Mouse (Mus musculus) fibroblast of lung, adult 2 months (primary cell): ENCODE measurements at regions not wholly inside any gene's neighbourhood (a gene's known extent, or its start where the extent isn't known, plus 50 kb on each side); places are given as distances from the start of the nearest gene placed in this dataset.

ENCODE experiments used
- DNase-seq: peaks from one replicate; pipeline ENCODE4 v3.0.0-alpha.2; 2011; ENCODE audit warnings: low read depth

DNA sequence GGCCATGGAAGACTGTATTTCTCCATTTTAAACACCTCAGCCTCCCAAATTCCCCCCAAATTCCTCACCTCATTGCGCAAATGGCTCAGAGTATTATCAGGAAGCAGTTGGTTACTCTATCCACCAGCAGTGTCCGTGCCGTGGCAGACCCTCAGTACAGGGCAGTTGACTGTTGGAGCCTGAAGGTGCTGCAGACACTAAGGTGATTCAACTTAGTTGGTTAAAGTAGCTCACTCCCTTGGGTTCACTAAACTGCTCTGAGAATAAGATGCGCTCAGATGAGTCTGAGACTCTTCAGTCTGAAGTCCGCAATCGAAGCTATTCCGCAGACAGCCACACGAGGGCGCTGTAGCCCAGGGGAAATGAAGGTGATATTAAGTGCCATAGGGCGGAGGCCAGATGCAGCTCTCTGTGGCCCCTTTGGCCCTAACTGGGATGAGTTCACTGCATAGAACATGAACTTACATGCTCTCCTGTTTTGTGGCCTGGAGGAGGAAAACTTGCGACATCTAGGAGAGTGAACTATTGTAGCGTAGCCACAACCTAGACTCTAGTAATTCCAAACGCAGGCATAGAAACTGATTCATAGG, 62.9 kb downstream of the Amer3 start:
- peak; percentile 14 for DNase-seq

DNA sequence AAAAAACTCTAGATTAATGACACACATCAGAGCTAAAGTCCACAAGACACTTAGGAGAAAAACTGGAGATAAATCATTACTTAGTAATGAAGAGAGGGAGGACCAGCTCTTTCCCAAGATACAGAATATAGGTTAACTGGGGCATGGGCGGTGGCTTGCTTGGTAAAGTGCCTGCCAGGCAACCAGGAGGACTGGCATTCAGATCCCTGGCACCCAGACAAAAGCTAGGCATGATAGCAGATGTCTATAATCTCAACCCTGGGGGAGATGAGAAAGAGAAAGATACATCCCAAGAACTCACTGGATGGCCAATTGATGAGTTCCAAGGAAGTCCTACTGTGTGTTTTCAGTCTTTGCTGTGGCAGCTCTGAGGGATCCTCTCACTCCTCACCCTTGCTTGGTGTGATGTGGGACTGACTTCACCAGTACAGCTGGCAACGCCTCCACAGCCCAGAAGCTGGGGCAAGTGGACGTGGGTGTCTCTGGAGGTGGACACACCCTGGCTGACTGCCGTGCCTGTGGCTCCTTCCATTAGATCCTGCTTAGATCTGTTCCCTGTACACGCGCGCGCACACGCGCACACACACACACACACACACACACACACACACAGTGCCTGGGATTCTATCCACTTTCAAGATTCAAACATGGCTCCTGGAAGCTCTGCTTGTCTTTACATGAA, 74.6 kb downstream of the Amer3 start:
- no peak for DNase-seq

DNA sequence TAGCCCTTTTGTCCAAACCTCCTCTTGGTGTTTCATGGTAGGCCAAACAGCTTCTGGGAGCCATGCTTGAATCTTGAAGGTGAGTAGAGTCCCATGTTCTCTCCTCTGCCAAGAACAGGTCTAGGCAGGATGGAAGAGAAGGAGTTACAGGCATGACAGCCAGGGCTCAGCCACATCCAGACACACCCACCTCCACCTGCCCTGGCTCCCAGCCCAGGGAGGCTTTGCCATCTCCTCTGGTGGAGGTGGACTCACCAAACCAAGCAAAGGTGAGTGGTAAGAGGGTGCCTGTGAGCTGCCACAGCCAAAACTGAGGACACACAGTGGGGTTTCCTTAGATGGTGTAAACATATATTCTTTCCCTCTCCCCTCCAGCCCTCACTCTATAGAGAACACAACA, 78.0 kb downstream of the Amer3 start:
- DNase-seq, result no peak

DNA sequence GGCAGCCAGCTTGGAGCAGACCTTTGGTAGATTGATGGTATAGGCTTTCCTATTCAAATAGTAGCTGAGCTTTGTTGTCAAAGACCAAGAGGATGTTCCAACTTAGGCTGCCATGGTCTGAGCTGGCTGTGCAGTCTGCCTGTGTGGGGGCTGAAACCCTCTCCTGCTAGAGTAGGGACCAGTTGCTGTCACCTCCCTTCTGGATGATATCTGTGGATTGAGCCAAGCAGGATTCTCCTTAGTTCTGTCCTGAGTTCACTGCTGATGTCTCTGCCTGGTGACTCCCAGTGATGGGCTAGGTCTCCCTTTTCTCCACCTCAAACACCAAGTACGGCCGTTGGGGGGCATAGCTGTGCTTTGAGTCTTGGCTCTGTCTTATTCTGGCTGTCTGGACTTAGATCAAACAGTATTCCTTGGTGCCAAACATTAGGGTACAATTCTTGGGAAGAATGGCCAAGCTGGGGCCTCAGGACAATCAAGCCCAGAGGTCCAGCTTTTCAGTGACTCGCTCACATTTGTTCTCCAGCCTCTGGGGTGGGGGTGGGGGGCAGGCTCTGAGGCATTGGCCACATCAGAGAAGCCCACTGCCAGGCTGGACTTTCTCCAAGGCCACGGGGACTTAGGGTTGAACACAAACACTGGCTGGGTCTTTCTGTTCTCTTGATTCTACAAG, 84.6 kb downstream of the Amer3 start:
- DNase-seq, result no peak

DNA sequence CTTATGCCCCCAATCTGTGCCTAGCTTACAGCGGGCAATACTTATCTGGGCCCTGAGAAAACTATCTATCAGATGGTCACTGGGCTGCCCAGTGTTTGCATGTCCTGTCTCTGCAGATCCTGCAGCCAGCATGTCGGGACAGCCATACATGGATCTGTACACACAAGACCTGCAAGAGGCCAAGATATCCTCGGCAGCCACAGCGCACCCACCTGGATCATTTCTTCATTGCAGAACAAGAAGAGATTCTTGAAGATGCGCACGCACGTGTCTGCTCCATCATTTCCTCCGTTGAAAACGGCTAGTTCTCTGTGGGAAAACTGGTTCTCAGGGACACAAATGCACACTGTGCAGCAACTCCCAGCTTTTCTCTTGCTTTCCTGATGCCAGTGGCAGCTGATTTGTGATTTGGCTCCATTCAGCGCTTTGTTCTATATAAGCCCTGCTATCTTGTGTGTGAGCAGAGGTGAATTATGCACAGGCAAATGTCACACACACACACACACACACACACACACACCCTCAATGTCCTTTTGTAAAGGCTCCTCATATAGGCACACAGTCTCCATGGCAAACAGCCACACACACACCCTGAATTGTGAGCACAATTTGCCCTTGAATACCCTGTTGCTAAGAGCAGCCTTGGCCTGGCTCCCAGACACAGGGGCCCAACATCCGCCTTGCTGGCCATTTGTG, 85.5 kb downstream of the Amer3 start:
- no peak for DNase-seq

DNA sequence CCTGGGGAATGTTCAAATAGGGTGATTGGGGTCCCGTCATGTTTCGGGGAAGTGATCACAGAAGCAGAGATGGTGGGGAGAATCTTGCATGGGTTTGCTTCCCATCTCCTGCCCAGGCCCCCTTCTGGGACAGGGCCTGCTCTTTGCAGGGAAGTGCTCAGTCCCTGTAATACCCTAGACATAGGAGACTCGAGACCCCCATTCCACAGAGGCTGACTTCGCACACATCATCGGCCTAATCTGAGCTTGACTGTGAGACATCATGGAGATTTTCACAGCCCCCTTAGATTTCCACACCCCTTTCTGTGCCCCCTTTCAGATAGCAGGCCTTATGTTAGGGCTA, 86.0 kb downstream of the Amer3 start:
- DNase-seq, result no peak

DNA sequence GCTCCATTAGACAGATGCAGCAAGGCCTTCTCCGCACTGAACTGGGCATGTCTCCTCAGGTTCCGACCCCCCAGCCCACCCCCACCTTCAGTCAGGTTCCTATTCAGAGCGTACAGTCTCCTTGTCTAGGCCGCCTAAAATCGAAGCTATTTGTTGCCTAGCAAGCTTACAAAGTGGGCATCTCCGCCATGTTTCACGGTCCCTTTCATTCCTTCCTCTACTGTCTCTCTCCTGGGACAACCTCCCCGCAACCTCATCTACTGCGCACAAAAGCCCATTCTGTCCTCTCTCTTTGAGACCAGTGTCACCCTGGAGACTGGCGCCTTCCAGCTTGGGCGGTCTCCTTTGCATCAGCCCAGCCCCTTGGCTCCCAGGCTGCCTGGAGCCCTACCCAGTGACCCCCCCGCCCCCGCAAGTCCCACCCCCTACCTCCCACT, 86.8 kb downstream of the Amer3 start:
- no peak for DNase-seq

DNA sequence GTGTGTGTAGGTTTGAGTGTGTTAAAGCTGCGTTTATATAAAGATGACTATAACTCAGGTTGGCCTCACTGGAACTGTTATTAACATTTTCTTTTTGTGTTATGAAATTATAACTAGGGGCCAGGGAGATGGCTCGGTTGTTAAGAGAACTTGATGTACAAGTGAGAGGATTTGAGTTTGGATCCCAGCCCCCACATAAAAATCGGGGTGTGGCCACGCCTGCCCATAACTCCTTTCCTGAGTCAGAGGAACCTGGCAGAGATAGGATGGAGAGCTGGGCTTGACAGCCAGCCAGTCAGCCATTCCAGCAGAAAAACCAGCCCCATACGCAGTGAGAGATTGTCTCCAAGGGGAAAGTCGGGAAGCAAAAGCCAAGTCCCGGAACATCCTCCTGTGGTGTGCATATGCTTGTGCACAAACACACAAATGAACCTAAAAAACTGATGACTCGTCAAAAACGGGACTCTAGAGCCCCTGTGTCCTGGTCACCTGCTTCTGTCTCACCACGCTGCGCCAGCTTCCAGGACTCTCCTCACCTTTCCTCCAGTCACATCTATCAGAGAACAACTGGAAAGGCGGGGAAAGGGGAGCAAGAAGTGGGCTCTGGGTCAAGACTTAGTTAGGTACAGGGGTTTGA, 97.8 kb downstream of the Amer3 start:
- no peak for DNase-seq

DNA sequence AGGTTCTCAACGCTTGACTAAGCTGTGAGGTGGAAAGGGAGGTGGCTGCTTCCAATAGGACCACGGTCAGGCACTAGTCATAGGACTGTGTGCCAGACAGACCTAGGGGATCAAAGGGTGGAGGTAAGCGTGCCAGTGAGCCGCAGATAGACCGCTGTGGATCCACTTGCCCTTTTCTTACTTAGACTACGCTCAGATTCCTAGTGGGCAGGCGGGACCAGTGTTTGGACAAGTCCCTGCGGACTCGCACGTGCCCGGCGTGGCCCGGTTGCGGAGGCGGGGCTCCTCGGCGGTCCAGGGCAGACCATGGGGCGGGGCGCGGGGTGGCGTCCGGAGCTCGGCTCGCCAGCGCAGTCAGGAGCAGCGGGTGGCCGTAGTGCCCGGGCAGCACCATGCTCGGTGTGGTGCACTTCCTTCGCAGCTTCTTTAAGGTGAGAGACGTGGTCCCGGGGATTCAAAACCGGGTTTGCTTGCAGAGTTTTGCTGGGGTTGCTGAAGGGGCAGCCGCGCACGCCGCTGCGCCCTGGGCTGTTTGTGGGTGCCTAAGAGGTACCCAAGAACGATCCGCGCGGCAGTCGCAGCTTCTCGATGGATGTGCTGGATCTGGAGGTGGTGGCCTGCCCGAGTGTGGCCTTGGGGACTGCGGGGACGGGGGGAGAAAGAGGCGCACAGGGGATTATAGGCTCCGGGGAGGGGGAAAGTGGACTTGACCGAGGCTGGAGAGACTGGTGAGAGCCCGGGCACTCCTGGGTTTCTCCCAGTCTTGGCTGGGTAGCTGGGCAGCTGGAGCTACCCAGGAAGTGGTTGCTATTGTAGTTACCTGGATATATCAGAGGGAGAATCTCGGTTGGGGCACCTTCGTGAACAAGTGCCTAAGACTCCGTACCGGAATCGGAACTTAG, 98.6 kb downstream of the Amer3 start:
- no peak for DNase-seq

DNA sequence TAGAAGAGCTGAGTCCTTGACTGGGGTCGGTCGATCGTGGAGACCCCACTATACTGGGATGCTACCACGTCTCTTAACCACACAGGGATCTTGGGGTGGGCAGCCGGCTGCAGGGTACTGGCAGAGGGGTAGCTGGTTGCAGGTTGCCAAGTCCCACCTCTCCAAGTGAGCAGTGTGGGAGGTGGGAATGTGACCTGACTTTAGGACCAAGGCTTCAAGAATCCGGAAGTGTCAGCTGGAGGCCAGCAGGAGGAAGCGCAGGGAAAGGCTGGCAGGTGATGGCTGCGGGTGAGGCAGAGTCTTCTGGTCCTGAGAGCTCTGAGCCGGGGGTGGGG, 99.2 kb downstream of the Amer3 start:
- DNase-seq, result no peak

DNA sequence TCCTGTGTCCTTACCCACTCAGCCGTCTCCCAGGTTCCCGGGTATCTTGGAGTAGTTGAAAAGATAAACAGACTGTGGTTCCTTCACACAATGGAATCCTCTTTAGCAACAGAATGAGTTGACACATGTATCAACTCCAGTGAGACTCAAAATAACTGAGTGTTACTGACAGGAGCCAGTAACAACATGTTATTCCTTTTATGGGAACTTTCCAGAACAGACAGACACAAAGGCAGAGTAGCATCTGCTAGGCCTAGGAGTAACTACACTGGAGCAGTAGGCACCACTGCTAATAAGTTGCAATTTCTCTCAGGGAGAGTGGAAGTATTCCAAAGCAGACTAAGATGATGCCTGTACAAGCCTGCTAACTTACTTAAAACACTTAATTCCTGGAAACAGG, 107.1 kb downstream of the Amer3 start:
- DNase-seq, result no peak

DNA sequence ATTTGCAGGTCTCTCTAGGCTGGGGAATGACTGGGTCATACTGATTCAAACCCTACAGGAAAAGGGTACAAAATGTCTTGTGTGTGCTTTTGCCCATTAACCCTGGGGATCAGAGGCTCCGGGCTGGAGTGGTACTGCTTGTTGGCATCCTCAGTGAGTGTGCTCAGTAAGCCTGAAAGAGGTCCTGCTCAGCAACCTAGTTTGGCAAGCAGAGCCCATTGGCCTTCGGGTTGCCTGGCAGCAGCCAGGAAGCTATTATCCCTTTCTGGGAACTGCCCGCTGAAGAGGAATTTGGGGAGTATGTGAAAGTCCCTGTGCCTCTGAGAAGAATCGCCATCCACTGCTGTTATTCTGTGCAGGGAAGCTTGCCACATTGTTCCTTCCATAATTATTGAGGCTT, 117.1 kb downstream of the Amer3 start:
- DNase-seq, result no peak

DNA sequence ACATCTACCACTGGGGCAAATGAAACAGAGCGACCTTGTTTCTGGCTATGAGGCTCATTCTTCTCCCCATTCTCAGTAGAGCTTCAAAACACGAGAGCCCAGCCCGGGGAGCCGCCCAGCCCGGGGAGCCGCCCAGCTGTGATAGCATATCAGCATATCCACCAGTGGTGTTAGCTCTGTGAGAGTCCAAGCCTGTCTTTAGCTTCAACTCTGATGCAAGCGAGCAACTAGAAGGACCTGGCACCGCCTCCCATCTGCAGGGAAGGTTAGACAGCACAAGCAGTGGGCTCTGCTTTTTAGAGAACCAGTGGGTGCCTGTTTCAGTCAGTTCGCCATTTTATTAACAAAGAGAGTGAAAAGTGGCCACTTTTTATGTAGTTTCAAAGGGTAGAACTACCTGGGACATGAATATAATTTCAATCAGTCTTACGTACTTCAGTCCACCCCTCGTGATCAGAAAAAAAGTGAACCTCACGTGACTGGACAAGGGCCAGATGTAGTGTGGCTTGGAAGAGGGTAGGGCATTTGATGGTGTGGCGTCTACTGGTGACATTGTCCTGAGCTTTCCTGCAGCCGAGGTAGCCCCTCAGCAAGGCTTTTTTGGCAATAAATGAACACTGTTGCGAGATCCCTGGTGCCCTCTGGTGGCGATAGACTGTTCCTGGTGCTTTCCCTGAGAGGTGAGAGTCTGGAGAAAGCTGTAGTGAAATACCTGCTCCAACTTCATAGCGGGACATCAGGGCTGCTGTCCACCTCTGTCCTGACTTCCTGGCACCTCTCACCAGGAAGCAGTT, 121.0 kb downstream of the Amer3 start:
- DNase-seq, result no peak

DNA sequence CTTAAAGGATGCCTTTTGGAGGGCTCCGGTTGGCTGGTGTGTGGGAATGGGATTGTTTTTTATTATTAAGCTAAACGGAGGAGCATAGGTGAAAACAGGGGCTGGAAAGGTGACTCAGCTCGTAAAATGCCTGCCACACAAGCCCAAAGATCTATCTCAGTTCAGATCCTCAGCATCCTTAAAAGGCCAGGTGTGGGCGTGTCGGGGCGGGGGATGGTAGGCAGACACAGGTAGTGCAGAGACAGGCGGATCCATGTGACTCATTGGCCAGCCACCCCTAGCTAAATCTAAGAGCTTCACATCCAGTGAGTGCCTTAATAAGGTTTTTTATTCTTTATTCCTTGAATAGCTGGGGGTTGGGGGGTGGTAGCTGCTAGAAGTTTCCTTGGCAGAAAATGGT, 122.0 kb downstream of the Amer3 start:
- DNase-seq, result no peak

DNA sequence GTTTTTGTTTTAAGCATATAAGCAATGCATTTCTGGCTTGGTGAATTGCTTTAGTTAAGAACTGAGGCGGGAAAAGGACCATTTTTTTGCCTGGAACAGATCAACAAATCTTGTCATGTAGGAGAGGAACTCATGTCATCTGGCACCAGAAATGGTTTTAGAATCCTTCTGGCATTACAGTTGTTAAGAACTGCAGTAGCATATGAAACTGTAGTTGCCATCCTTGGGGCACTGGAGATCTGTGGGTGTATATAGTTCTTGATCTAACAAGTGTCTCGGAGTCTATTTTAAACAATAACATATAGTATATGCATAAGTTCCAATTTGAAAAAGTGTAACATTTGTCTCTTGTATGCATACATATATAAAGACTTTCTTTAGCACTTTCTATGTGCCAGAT, 129.6 kb downstream of the Amer3 start:
- no peak for DNase-seq

DNA sequence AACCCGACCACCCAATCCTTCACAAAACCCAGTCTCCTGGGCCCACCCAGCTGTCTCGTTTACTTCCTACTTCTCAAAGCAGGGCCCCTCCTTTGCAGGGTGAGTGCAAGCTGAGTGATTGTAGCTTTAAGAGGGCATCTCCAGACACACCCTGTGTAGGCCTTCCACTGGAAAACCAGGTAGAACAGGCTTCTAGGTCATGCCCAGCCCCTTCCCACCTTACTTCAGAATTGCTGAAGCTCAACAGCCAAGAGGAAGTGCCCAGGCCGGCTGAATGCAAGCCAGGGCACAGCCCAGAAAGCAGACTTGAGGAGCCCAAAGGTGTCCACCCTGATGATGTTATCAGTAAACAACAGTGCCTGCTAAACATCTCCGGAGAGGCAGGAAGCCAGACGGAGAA, 120.2 kb downstream of the Fam168b start:
- DNase-seq, result no peak

DNA sequence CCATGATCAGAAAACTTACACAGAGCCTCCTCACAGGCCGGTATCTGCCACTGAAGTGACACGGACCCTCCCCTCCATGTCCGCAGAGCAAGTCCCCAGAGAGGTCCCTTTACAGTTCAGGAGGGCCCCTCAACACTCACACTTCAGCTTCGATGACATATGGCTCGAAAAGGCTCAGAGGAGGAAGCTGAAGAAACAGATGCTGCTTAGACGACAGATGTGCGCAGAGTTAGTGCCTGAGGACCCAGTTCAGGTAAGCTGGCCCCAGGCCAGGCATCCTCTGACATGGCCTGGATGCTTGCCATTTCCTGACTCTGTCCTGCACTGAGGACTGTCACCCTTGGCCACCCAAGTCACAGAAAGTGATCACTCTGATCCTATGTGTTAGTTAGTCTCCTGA, 110.7 kb downstream of the Fam168b start:
- no peak for DNase-seq

DNA sequence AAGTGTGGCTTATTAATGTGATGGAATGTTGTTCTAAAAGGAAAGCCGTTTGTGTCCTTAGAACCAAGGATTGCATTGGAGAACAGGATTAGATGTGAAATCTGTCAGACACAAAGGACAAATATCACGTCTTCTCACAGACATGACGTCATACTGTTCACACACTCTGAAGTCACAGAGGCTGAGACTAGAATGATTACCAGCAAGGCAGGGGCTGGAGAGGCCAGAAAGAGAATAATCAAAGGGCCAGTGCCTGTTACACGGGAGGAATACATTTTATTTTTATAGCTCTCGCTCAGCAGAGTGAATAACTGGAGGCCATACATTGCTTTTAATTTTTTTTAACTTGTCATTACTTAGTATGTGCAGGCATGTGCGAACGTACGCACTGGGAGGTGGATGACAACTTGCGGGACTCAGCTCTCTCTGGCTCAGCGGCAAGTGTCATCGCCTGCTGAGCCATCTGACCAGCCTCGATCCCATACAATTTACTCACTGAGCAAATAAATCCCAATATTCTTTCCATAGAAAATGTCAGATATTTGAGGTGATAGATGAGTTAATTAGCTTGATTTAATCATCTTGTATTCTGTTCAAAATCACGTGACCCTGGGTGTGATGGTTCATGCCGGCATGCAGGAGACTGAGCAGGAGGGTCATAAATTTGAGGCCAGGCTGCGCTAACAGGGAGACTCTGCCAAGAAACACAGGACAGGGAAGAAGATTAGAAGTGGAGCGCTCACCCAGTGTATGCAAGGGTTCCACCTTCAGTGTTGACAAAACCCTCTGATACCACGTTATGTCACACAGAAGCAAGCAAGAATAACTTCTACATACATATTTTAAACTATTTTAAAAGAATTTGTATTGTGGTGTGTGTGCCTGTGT, 109.6 kb downstream of the Fam168b start:
- DNase-seq, result no peak

DNA sequence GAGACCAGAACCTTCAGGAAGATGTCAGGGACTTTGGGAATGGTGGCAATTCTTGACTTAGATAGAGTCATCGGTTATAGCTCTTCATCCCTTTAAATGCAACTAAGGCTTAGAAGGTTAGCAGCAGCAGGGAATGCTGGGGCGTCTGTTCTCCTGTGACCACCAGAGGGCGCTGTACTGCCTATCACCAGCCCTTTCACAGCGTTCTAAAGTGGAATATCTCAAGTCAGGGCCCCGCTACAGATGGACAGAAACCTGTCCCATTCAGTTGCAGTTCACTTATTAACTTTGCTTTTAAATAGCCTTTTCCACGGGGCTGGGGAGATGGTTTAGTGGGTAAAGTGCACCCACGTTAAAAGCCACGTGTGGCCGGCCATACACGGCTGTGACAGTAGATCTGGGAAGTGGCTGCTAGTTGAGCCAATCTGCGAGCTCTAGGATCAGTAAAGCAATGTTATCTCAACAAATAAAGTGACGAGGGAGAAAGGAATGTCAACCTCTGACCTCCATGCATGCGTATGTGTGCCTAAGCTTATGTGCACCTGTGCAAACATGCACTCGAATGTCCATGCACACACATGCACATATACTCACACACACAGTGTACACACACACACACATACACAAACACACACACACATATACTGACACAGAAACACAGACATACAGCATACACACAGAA, 104.3 kb downstream of the Fam168b start:
- DNase-seq, result peak; percentile 10
